In the genomic region with DNA sequence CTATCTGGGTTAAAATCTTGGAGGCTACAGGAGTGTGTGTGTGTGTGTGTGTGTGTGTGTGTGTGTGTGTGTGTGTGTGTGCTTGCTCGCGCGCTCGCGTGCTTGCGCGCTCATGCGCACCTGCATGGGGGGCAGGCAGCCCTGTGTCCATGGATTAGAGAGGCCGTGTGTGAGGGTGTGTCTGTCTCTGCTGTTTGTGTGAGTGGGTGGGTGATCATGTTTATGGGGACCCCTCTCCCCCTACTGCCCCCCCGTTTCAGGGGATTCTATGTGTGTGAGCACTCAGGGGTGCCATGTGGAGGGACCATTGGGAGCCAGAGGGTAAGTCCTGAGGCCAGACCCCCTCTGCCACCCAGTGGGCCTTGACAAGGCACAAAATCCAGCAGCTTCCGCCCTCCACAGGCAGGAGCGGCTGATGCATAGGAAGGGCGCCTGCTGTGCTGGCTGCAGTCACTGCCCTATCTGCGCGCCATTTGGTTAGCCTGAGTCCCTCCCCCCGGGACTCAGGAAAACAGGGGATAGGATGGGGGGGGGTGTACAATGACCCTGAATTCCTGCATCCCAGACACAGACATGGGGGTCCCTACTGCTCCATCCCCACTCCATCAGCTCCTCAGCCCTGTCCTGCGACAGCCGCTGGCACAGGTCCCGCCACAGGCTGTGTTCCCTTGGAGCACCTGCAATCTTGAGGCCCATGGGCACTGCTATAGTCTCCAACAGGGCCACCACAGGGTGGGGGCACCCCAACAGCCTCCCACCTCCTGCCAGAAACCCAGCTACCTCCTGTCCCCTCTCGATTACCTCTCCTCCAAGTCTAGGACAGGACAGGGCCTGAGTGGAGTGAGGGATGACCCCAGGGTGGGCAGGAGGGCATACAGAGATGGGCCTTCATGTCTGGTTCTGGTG, we compare ENCODE assay signal across 10 mouse cellular contexts. TPM values are rescaled to one million over a fixed set of nuclear protein-coding genes. Genes with fewer than 3 reads are reported as not detected.
DNase-seq lines count a peak whose midpoint lies in the region; ATAC-seq lines count a peak whose summit lies in the region.
"Had no signal": no experiment of that assay in that cellular context is flagged by ENCODE, and none has a peak within 500 bp of the region (broad histone marks: within the 10 kb centered on the region; RNA-seq: fewer than 3 reads in every experiment).

No protein-coding gene starts in this region.

- peak overlapping the region; percentile 63 for H3K4me3 ChIP-seq in heart, embryonic 10.5 days
- peak overlapping the region; percentile 39 for H3K4me3 ChIP-seq in embryonic facial prominence, embryonic 14.5 days (ENCODE audit: low read depth, low read length)
- H3K4me3 ChIP-seq in limb, embryonic 12.5 days (replicated peaks) = peak overlapping the region; percentile 34

- WGBS in heart, embryonic 10.5 days = 7% methylated on average over 20 of the region's 20 CpGs
- 5% methylated on average over 17 of the region's 20 CpGs for WGBS in embryonic facial prominence, embryonic 14.5 days
- WGBS in limb, embryonic 12.5 days = 8% methylated on average over 20 of the region's 20 CpGs

- peak overlapping the region; percentile 66 for H3K9ac ChIP-seq in embryonic facial prominence, embryonic 14.5 days (ENCODE audit: low read depth, low read length)
- no peak overlapping the region for H3K9ac ChIP-seq in limb, embryonic 12.5 days (replicated peaks)

- peaks cover 84% of the 10 kb centered on the region for H3K27me3 ChIP-seq in heart, embryonic 10.5 days (ENCODE audit: insufficient read depth, poor library complexity, severe bottlenecking)
- peaks cover 68% of the 10 kb centered on the region for H3K27me3 ChIP-seq in embryonic facial prominence, embryonic 14.5 days (replicated peaks; ENCODE audit: control insufficient read depth, insufficient read depth, low read length)
- H3K27me3 ChIP-seq in limb, embryonic 12.5 days = peaks cover 97% of the 10 kb centered on the region

- H3K27ac ChIP-seq in heart, embryonic 10.5 days = peak overlapping the region; percentile 90
- H3K27ac ChIP-seq in embryonic facial prominence, embryonic 14.5 days (replicated peaks; ENCODE audit: low read depth, low read length) = no peak overlapping the region
- H3K27ac ChIP-seq in limb, embryonic 12.5 days = no peak overlapping the region

- no peak for DNase-seq in heart, embryonic 10.5 days (ENCODE audit: low spot score)
- DNase-seq in heart, adult 8-10 months (ENCODE audit: low spot score) = no peak
- peak; percentile 73 for DNase-seq in MN1 (ENCODE audit: low spot score)
- peak; percentile 31 for DNase-seq in embryonic facial prominence, embryonic 14.5 days (ENCODE audit: low spot score)
- DNase-seq in c-Kit-positive CD71-positive TER-119-positive erythroid progenitor cells, embryonic 14.5 days (ENCODE audit: low spot score) = no peak
- no peak for DNase-seq in urinary bladder, adult 2 months (ENCODE audit: low spot score)
- no peak for DNase-seq in layer of hippocampus, postnatal 14 days (ENCODE audit: low spot score in 2 of 2)

- H3K9me3 ChIP-seq in heart, embryonic 10.5 days = no peaks in the 10 kb centered on the region
- no peaks in the 10 kb centered on the region for H3K9me3 ChIP-seq in embryonic facial prominence, embryonic 14.5 days (ENCODE audit: control insufficient read depth, low read length)
- no peaks in the 10 kb centered on the region for H3K9me3 ChIP-seq in limb, embryonic 12.5 days

- H3K36me3 ChIP-seq in heart, embryonic 10.5 days = 0 out of 2 replicates have a peak, but pooled peaks cover 2% of the 10 kb centered on the region
- no peaks in the 10 kb centered on the region for H3K36me3 ChIP-seq in embryonic facial prominence, embryonic 14.5 days (ENCODE audit: control insufficient read depth, insufficient read depth, low read length)
- no peaks in the 10 kb centered on the region for H3K36me3 ChIP-seq in limb, embryonic 12.5 days

- peaks cover 55% of the 10 kb centered on the region for H3K4me1 ChIP-seq in heart, embryonic 10.5 days
- no peaks in the 10 kb centered on the region for H3K4me1 ChIP-seq in embryonic facial prominence, embryonic 14.5 days (ENCODE audit: control insufficient read depth, insufficient read depth, low read length)
- peaks cover 29% of the 10 kb centered on the region for H3K4me1 ChIP-seq in limb, embryonic 12.5 days (replicated peaks)

- peak overlapping the region; percentile 61 for H3K4me2 ChIP-seq in embryonic facial prominence, embryonic 14.5 days (ENCODE audit: low read depth, low read length)
- peak overlapping the region; percentile 55 for H3K4me2 ChIP-seq in limb, embryonic 12.5 days

- ATAC-seq in embryonic facial prominence, embryonic 14.5 days (ENCODE audit: low read depth) = peak; percentile 24; the same call in 1 of the 2 replicates
- ATAC-seq in limb, embryonic 12.5 days (ENCODE audit: insufficient number of reproducible peaks, insufficient read depth, low FRiP score, low TSS enrichment, low read depth) = no peak

RNA-seq across cellular contexts. Expression of a gene that starts 14.7 kb away (rescaled TPM):
- polyA plus RNA-seq in heart, embryonic 10.5 days (2016; fragmentation: Nextera tagmentation; extraction: Ambion mirVana) = 1.2 and 1.7 TPM in 2 replicates
- total RNA-seq in heart, adult 8-10 months (2022) = 10 to 100 TPM; 33.5 to 37.9 (median 36.4) TPM
- polyA plus RNA-seq in embryonic facial prominence, embryonic 14.5 days (2014; fragmentation: Nextera tagmentation; extraction: Ambion mirVana) = 1.8 and 2.1 TPM in 2 replicates
- polyA plus RNA-seq in limb, embryonic 12.5 days (2016; fragmentation: Nextera tagmentation; extraction: Ambion mirVana) = 0.86 and 0.98 TPM in 2 replicates
- polyA plus RNA-seq in urinary bladder, adult 2 months (2012; rRNA removed) = 1.7 and 2.3 TPM in 2 replicates
- 100 to 1,000 TPM; 299 to 301 TPM for total RNA-seq in layer of hippocampus, postnatal 14 days (2021)
- polyA plus RNA-seq: C2C12; liver, embryonic 16.5 days had no signal

RNA-seq across cellular contexts. Expression of a gene that starts 21.7 kb away (rescaled TPM):
- polyA plus RNA-seq in heart, embryonic 10.5 days (2016; fragmentation: Nextera tagmentation; extraction: Ambion mirVana) = 0.83 and 1.8 TPM in 2 replicates
- 1 to 10 TPM in 1 of 4 experiments, under 1 TPM in 1, not detected in 2; 0.79 to 1.5 TPM for total RNA-seq in heart, adult 8-10 months (2022)
- polyA plus RNA-seq in embryonic facial prominence, embryonic 14.5 days (2014; fragmentation: Nextera tagmentation; extraction: Ambion mirVana) = 0.43 and 0.47 TPM in 2 replicates
- 0.56 TPM in 1 of 2 replicates, not detected in the other for polyA plus RNA-seq in limb, embryonic 12.5 days (2016; fragmentation: Nextera tagmentation; extraction: Ambion mirVana)
- 0.10 and 0.22 TPM in 2 replicates for polyA plus RNA-seq in urinary bladder, adult 2 months (2012; rRNA removed)
- total RNA-seq in layer of hippocampus, postnatal 14 days (2021) = 10 to 100 TPM; 15.0 to 15.4 TPM
- polyA plus RNA-seq: C2C12 had no signal

RNA-seq across cellular contexts. Expression of a gene that starts 24.3 kb away (rescaled TPM):
- polyA plus RNA-seq in heart, embryonic 10.5 days (2016; fragmentation: Nextera tagmentation; extraction: Ambion mirVana) = 158 and 196 TPM in 2 replicates
- 100 to 1,000 TPM; 109 to 130 (median 125) TPM for total RNA-seq in heart, adult 8-10 months (2022)
- 91.2 and 92.8 TPM in 2 replicates for polyA plus RNA-seq in embryonic facial prominence, embryonic 14.5 days (2014; fragmentation: Nextera tagmentation; extraction: Ambion mirVana)
- 72.9 and 76.5 TPM in 2 replicates for polyA plus RNA-seq in limb, embryonic 12.5 days (2016; fragmentation: Nextera tagmentation; extraction: Ambion mirVana)
- 85.0 and 110 TPM in 2 replicates for polyA plus RNA-seq in urinary bladder, adult 2 months (2012; rRNA removed)
- total RNA-seq in layer of hippocampus, postnatal 14 days (2021) = 10 to 100 TPM; 60.7 to 64.3 TPM

RNA-seq across cellular contexts. Expression of a gene that starts 52.8 kb away (rescaled TPM):
- 92.2 and 95.7 TPM in 2 replicates for polyA plus RNA-seq in heart, embryonic 10.5 days (2016; fragmentation: Nextera tagmentation; extraction: Ambion mirVana)
- 10 to 100 TPM; 73.8 to 84.8 (median 83.7) TPM for total RNA-seq in heart, adult 8-10 months (2022)
- polyA plus RNA-seq in embryonic facial prominence, embryonic 14.5 days (2014; fragmentation: Nextera tagmentation; extraction: Ambion mirVana) = 140 and 145 TPM in 2 replicates
- polyA plus RNA-seq in limb, embryonic 12.5 days (2016; fragmentation: Nextera tagmentation; extraction: Ambion mirVana) = 93.6 and 111 TPM in 2 replicates
- 127 TPM in 2 replicates for polyA plus RNA-seq in urinary bladder, adult 2 months (2012; rRNA removed)
- total RNA-seq in layer of hippocampus, postnatal 14 days (2021) = 100 to 1,000 TPM; 163 to 173 TPM

RNA-seq across cellular contexts. Expression of a gene that starts 52.9 kb away (rescaled TPM):
- 9.3 and 11.1 TPM in 2 replicates for polyA plus RNA-seq in heart, embryonic 10.5 days (2016; fragmentation: Nextera tagmentation; extraction: Ambion mirVana)
- 1 to 10 TPM; 2.5 to 6.7 (median 3.3) TPM for total RNA-seq in heart, adult 8-10 months (2022)
- 5.4 and 10.7 TPM in 2 replicates for polyA plus RNA-seq in embryonic facial prominence, embryonic 14.5 days (2014; fragmentation: Nextera tagmentation; extraction: Ambion mirVana)
- 19.0 and 27.5 TPM in 2 replicates for polyA plus RNA-seq in limb, embryonic 12.5 days (2016; fragmentation: Nextera tagmentation; extraction: Ambion mirVana)
- 10.0 and 12.5 TPM in 2 replicates for polyA plus RNA-seq in urinary bladder, adult 2 months (2012; rRNA removed)
- total RNA-seq in layer of hippocampus, postnatal 14 days (2021) = 10 to 100 TPM; 29.8 to 48.4 TPM

Comparison
In these comparisons a context has a peak if more than half of its experiments do, and no peak if none do; other contexts are left out.
1. DNase-seq: peak in MN1 (single experiment) and embryonic facial prominence, embryonic 14.5 days (single experiment); none in heart, embryonic 10.5 days (single experiment), heart, adult 8-10 months (single experiment), c-Kit-positive CD71-positive TER-119-positive erythroid progenitor cells, embryonic 14.5 days (single experiment), urinary bladder, adult 2 months (single experiment) and layer of hippocampus, postnatal 14 days (0 of 2).
2. Peak in every context shown above with its lines, with median percentiles within 50 percentile points of each other: H3K4me3 ChIP-seq.